Mouse (Mus musculus) embryonic facial prominence, embryonic 15.5 days (tissue): ENCODE data around the gene Eif2a. TPM values are rescaled to one million over a fixed set of nuclear protein-coding genes. Genes with fewer than 3 reads are reported as not detected.
A peak's percentile ranks its signal among the peaks of the same experiment; 100 is the strongest.

Experiments used
- ATAC-seq: fragments of 200-750 bp; cut with Nextera tagmentation; 2 replicates; pipeline ENCODE4 v1.8.0; 2017; ENCODE audit warnings: low read depth, moderate TSS enrichment; ENCODE audit not compliant: insufficient number of reproducible peaks, low FRiP score, low TSS enrichment
- H3K27ac ChIP-seq: fragments of 300-500 bp; sonication (generic); replicated peaks from 2 replicates; pipeline ENCODE4 v1.5.1; 2015; ENCODE audit warnings: mild to moderate bottlenecking, inconsistent platforms
- H3K27me3 ChIP-seq: fragments of 300-500 bp; sonication (generic); 2 replicates; pipeline ENCODE4 v1.6.1; 2015; ENCODE audit warnings: inconsistent platforms
- H3K36me3 ChIP-seq: fragments of 300-500 bp; sonication (generic); 2 replicates; pipeline ENCODE4 v1.6.1; 2015; ENCODE audit warnings: mild to moderate bottlenecking, inconsistent platforms
- H3K4me1 ChIP-seq: fragments of 300-500 bp; sonication (generic); 2 replicates; pipeline ENCODE4 v1.6.1; 2015; ENCODE audit warnings: inconsistent platforms
- H3K4me2 ChIP-seq: fragments of 300-500 bp; sonication (generic); replicated peaks from 2 replicates; pipeline ENCODE4 v1.6.1; 2015; ENCODE audit warnings: mild to moderate bottlenecking, inconsistent platforms
- H3K4me3 ChIP-seq: fragments of 300-500 bp; sonication (generic); replicated peaks from 2 replicates; pipeline ENCODE4 v1.5.1; 2015; ENCODE audit warnings: mild to moderate bottlenecking, inconsistent platforms
- H3K9ac ChIP-seq: fragments of 300-500 bp; sonication (generic); 2 replicates; pipeline ENCODE4 v1.6.1; 2015; ENCODE audit warnings: inconsistent platforms
- H3K9me3 ChIP-seq: fragments of 300-500 bp; sonication (generic); replicated peaks from 2 replicates; pipeline ENCODE4 v1.6.1; 2016; ENCODE audit warnings: inconsistent platforms
- WGBS: fragments of 180-500 bp; shearing (Covaris S2); methylation state at CpG from one replicate; pipeline ENCODE4 v1.1.7; 2015; 5-methylcytosine and 5-hydroxymethylcytosine counted together
- polyA plus RNA-seq: library from polyadenylated mRNA; unstranded; fragments of >200 nt; fragmentation: Nextera tagmentation; extraction: Ambion mirVana; gene quantifications from 2 replicates; pipeline ENCODE4 v1.2.1, GENCODE M21; 2015

The Eif2a gene
- 46.1 and 47.9 TPM in 2 replicates for polyA plus RNA-seq

DNA sequence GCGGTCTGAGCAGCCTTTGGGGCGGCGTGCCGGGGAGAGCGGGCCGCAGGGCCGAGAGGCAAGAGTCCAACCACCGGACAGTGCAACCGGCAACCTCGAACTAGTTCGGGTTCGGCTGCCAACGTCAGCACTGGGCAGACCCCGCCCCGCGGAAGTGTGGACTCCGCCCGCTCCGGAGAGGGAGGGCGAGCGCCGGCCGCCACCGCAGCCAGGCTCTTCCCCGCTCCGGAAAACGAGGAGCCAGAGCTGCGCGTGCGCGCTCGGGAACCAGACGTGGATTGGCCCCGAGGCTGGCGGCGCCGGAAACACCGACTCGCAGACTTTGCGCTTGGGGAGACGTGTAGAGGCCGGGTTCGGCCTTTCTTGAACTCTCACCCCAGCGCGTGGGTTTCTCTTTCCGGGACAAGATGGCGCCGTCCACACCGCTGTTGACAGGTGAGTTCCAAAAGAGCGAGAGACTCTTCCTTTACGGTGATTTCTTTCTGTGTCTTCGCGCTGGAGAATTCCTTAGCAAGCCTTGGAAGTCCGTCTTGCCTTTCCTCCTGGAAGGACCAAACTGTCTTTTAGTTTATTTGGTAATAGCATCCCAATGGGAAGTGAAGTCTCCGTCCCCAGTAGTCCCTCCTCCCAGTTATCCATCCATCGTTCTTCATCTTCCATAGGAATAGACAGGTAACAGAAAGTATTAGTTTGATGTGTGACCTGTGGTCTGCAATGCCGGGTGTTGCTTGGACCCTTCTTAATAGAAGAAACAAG lies at the start of gene Eif2a, which contains the start of gene Serp1:
Gene Eif2a (plus strand): TSS at position 170 of the 756 bp plus-strand sequence.
Gene Serp1 (minus strand): TSS at position 241 of the 756 bp plus-strand sequence.
- peak; percentile 100 for ATAC-seq
- H3K4me2 ChIP-seq = peak within 1 kb of the TSS; percentile 58
- peak within 1 kb of the TSS; percentile 99 for H3K9ac ChIP-seq
- H3K27me3 ChIP-seq = no peaks in the 10 kb centered on the region
- under 1% methylated on average over 57 of the region's 57 CpGs for WGBS
- H3K36me3 ChIP-seq = peaks cover 14% of the 10 kb centered on the region; the same call in 1 of the 2 replicates
- H3K9me3 ChIP-seq = no peaks in the 10 kb centered on the region
- H3K4me1 ChIP-seq = peaks cover 7% of the 10 kb centered on the region; the same call in 1 of the 2 replicates
- peak within 1 kb of the TSS; percentile 96 for H3K27ac ChIP-seq
- H3K4me3 ChIP-seq = peak within 1 kb of the TSS; percentile 98

DNA sequence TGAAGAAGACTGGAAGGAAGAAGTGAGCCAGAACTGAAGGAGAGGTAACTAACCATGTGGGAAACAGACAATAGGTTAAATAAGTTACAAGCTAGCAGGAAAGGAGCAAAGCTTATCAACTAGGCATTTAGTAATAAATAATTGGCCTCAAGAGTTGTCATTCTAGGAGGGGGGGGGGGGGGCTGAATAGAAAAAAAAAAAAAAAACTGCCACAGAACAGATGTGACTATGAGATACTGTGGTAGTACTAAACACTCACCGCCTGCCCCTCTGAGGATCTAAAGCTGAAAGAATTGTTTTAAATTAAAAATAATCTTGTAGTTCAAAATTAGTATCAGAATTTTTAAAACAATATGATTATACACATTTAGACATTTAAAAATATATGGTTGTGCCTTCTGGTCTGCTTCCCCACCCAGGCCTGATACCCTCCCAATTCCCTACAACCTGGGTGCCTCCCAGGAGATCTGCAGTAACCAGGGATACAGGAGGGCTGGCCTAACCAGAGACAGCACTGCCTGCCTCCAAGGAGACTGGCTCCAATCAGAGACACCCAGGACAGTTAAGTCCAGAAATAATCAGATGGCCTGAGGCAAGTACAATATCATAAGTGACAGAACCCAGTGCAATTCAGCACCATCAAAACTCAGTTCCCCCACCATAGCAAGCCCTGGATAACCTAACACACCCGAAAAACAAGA lies 46.7 kb upstream of the Eif2a start:
- Histone ChIP-seq H3K4me2 (no peak overlapping the region), H3K4me1 (no peaks in the 10 kb centered on the region), H3K27ac (no peak overlapping the region), H3K4me3 (no peak overlapping the region), H3K9ac (no peak overlapping the region), H3K9me3 (no peaks in the 10 kb centered on the region), H3K27me3 (no peaks in the 10 kb centered on the region), H3K36me3 (no peaks in the 10 kb centered on the region)
- 80% methylated on average over 2 of the region's 2 CpGs for WGBS
- ATAC-seq = no peak

DNA sequence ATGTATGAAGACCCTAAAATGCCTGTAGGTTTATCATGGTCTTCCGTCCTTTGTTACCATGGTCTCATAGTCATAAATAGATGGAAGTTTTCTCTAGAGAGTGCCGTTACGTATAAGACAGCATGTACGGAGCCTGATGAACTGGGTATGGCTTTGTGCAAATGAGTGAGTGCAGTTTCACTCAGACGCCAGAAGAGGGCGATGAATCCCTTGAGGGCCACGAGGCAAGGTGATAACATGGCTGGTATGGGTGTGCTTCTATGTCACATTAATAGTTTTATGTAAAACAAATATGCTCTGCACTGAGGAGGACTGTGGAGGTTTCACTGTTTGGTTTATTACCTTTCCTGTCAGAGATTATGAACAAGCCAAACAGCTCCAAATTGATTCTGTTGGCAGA lies 39.7 kb upstream of the Eif2a start:
- no peak for ATAC-seq
- Histone ChIP-seq H3K9ac (no peak overlapping the region), H3K4me1 (no peaks in the 10 kb centered on the region), H3K27ac (no peak overlapping the region), H3K27me3 (no peaks in the 10 kb centered on the region), H3K4me2 (no peak overlapping the region), H3K4me3 (no peak overlapping the region), H3K36me3 (no peaks in the 10 kb centered on the region), H3K9me3 (no peaks in the 10 kb centered on the region)
- 69% methylated on average over 7 of the region's 7 CpGs for WGBS

DNA sequence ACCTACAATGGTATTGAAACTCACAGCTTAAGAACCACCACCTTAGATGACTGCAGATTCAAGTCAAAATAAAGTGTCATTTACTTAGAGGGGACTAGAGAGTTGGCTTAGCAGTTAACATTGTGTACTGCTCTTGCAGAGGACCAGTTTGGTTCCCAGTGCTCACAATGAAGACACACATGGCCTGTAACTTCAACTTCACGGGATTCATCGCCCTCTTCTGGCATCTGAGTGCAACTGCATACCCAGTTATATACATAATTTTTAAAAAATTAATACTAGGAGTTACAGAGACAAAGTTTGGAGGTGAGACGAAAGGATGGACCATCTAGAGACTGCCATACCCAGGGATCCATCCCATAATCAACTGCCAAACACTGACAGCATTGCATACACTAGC lies 38.5 kb upstream of the Eif2a start:
- H3K9ac ChIP-seq = no peak overlapping the region
- no peak overlapping the region for H3K4me2 ChIP-seq
- ATAC-seq = no peak
- H3K27ac ChIP-seq = no peak overlapping the region
- H3K9me3 ChIP-seq = no peaks in the 10 kb centered on the region
- no peak overlapping the region for H3K4me3 ChIP-seq
- WGBS = 74% methylated on average over 3 of the region's 3 CpGs
- H3K4me1 ChIP-seq = no peaks in the 10 kb centered on the region
- no peaks in the 10 kb centered on the region for H3K27me3 ChIP-seq
- H3K36me3 ChIP-seq = no peaks in the 10 kb centered on the region

DNA sequence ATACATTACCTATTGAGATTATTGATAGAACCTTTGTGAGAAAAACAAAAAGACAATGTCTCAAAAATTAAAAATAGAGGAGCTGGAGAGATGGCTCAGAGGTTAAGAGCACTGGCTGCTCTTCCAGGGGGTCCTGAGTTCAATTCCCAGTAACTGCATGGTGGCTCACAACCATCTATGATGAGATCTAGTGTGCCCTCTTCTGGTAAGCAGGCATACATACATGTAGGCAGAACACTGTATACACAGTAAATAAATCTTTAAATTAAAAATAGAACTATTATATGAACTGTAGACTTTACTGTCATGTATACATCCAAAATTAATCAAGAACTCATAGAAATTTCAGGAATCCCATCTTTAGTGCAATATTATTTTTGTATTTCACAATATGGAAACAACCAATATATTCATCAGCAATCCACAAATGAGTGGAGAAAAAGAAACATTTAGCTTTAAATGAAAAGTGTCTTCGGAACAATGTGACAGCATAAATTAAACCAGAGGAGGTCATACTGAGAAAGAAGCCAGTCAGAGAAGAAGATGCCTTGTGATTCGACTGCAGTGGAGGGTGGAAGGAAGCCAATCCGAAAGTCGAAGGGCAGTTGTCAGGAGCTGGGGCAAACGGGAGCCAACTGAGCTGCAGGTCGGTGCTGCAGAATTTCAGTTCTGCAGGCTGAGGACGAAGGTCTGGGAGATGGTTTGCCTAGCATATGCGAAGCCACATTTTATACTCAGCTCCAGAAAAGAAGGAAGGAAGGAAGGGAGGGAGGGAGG lies 37.4 kb upstream of the Eif2a start:
- Histone ChIP-seq H3K4me2 (no peak overlapping the region), H3K4me1 (no peaks in the 10 kb centered on the region), H3K27ac (no peak overlapping the region), H3K9me3 (no peaks in the 10 kb centered on the region), H3K27me3 (no peaks in the 10 kb centered on the region), H3K4me3 (no peak overlapping the region), H3K36me3 (no peaks in the 10 kb centered on the region), H3K9ac (no peak overlapping the region)
- WGBS = 75% methylated on average over 8 of the region's 8 CpGs
- ATAC-seq = no peak

DNA sequence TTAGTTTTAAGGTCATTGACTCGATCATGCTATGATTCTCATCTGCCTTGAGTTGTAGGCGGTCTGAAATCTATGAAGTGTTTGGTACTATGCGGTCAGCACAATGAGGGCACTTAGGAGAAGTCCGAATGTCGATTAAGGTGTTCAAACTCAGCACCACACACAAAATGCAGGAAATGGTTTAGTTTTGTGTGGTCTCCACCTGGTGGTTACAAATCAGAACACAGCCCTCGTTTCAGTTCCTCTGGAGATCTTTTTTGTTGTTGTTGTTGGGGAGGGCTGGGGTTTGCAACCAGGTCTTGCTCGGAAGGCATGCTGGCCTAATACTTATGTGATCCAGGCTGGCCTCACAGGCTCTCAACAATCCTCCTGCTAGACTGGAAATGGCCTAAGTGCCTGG lies 34.8 kb upstream of the Eif2a start:
- WGBS = 71% methylated on average over 7 of the region's 7 CpGs

DNA sequence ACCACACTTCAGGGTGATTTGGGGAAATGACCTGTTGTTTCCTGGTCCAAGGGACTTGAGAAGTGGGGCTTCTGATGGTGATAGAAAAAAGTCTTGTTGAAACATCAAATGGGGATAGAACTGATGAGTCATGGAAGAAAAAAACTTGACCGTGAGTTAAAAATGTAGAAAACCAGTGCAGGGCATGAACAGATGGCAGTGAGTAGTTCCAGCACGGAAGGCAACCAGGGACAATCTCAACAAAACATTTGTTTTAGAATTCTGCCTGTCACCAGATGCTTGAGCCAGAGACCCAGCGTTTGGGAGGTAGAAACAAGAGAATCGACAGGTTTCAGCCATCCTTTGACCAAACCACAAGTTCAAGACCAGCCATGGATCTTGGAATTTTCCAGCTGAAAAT lies 32.0 kb upstream of the Eif2a start:
- no peak for ATAC-seq
- H3K27ac ChIP-seq = no peak overlapping the region
- H3K27me3 ChIP-seq = no peaks in the 10 kb centered on the region
- no peak overlapping the region for H3K4me2 ChIP-seq
- H3K9me3 ChIP-seq = no peaks in the 10 kb centered on the region
- WGBS = 77% methylated on average over 4 of the region's 4 CpGs
- H3K36me3 ChIP-seq = no peaks in the 10 kb centered on the region
- no peaks in the 10 kb centered on the region for H3K4me1 ChIP-seq
- H3K9ac ChIP-seq = no peak overlapping the region
- H3K4me3 ChIP-seq = no peak overlapping the region

More for the DNA sequence above, 34.8 kb upstream of the Eif2a start:
- Histone ChIP-seq H3K9me3 (no peaks in the 10 kb centered on the region), H3K4me2 (no peak overlapping the region), H3K4me3 (no peak overlapping the region), H3K4me1 (no peaks in the 10 kb centered on the region), H3K27ac (no peak overlapping the region), H3K36me3 (no peaks in the 10 kb centered on the region), H3K27me3 (no peaks in the 10 kb centered on the region), H3K9ac (no peak overlapping the region)
- no peak for ATAC-seq

DNA sequence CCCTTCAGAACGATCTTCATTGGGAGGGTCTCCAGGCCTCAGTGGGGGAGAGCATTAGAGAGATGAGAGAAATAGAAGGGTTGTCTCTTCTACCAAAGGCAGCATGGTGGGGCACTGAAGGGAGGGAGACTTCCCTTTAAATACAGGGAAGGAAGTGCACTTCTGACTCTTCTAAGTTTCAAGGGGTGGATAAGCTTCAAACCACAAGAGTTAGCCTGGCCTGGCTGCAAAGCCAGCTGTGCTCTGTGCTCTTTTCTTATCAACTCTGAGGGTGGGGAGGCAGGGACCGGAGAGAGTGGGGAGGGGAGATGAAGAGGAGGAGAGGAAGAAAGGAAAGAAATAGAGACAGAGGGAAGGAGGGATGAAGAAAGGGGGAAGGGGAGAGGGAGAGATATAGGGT lies 23.7 kb upstream of the Eif2a start:
- Histone ChIP-seq H3K9ac (no peak overlapping the region), H3K27ac (no peak overlapping the region), H3K36me3 (no peaks in the 10 kb centered on the region), H3K9me3 (no peaks in the 10 kb centered on the region), H3K4me1 (no peaks in the 10 kb centered on the region), H3K4me3 (no peak overlapping the region), H3K27me3 (no peaks in the 10 kb centered on the region), H3K4me2 (no peak overlapping the region)
- WGBS = 65% methylated on average over 2 of the region's 2 CpGs
- no peak for ATAC-seq

DNA sequence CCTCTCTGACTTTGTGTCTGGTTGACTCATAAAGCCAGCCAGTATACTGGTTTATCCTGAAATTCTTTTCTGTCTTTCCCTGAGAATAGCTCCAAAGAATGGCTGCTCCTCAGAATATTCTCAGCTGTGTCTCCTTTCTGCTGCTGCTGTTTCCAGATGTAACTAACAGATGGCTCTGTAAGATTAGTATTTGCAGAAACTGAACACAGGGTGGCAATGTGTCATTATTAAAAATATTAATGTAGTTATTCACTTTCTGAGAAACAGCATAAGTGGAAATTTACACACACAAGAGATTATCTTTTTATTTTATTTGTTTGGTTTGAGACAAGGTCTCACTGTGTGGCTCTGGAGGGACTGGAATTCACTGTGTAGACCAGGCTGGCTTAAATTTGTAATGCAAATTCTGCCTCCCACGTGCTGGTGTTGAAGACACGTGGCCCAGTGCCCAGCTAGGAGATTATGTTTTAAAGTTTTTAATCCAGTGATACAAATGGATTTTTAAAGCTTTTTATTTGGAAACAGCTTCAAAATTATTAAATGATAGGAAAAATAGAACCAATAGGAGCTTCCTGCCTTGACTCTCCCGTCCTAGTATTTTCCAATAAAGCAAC lies 21.8 kb upstream of the Eif2a start:
- no peak overlapping the region for H3K4me3 ChIP-seq
- ATAC-seq = no peak
- H3K4me1 ChIP-seq = no peaks in the 10 kb centered on the region
- H3K9ac ChIP-seq = no peak overlapping the region
- H3K27me3 ChIP-seq = no peaks in the 10 kb centered on the region
- no peak overlapping the region for H3K27ac ChIP-seq
- no peaks in the 10 kb centered on the region for H3K36me3 ChIP-seq
- H3K4me2 ChIP-seq = no peak overlapping the region
- WGBS = 43% methylated on average over 3 of the region's 3 CpGs
- H3K9me3 ChIP-seq = no peaks in the 10 kb centered on the region

DNA sequence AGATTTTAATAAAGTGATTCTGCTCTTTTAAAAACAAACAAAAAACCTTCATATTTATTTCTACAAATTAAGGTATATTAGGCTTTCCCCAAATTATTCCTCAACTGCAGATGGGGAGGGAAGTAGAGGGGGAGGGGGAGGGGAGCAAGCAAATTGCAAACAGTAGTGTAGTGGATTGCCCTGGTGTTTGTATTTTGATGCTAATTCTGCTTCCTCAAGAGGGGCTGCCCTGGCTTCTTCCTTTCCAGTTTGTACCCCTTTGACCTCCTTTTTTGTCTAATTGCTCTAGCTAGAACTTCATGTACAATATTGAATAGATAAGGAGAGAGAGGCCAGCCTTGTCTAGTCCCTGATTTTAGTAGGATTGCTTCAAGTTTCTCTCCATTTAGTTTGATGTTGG lies 20.9 kb upstream of the Eif2a start:
- Histone ChIP-seq H3K9ac (no peak overlapping the region), H3K27ac (no peak overlapping the region), H3K4me1 (no peaks in the 10 kb centered on the region), H3K9me3 (no peaks in the 10 kb centered on the region), H3K4me3 (no peak overlapping the region), H3K4me2 (no peak overlapping the region), H3K27me3 (no peaks in the 10 kb centered on the region), H3K36me3 (no peaks in the 10 kb centered on the region)
- ATAC-seq = no peak
